Comparison of ENCODE assay signal across 14 mouse cellular contexts in the genomic region with DNA sequence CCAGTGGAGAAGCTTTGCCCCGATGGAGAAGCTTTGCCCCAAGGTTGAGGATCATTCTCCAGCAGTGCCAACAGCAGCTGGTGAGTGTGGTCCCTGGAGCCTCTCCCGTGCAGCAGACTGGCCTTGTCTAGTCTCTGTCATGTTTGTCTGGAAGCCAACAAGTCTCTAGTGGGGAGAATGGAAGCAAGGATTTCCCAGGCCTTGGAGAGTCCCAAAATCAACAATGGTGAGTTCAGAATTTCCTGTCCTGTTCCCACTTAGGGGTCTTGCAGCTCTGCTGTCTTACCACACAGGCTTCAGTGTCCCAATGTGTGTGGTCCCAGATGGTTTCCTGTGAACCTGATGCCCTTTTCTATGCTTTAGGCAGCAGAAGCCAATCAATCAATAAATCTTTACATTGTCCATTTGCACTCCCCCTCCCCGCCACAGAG. TPM values are rescaled to one million over a fixed set of nuclear protein-coding genes. Genes with fewer than 3 reads are reported as not detected.
DNase-seq lines count a peak whose midpoint lies in the region; ATAC-seq and TF ChIP-seq lines count a peak whose summit lies in the region.
"Had no signal": no experiment of that assay in that cellular context is flagged by ENCODE, and none has a peak within 500 bp of the region (broad histone marks: within the 10 kb centered on the region; RNA-seq: fewer than 3 reads in every experiment).

No protein-coding gene starts in this region.

- H3K9ac ChIP-seq in midbrain, postnatal 0 days (replicated peaks; ENCODE audit: low read length, poor library complexity, severe bottlenecking), result no peak overlapping the region
- H3K9ac ChIP-seq: hindbrain, embryonic 15.5 days; limb, embryonic 13.5 days; neural tube, embryonic 12.5 days had no signal

- H3K4me2 ChIP-seq in midbrain, postnatal 0 days (ENCODE audit: low read depth, low read length, poor library complexity, severe bottlenecking), result no peak overlapping the region
- H3K4me2 ChIP-seq: hindbrain, embryonic 15.5 days; limb, embryonic 13.5 days; neural tube, embryonic 12.5 days had no signal

- no peaks in the 10 kb centered on the region for H3K27me3 ChIP-seq in midbrain, postnatal 0 days (ENCODE audit: insufficient read depth, low read length)
- H3K27me3 ChIP-seq: hindbrain, embryonic 15.5 days; limb, embryonic 13.5 days; neural tube, embryonic 12.5 days had no signal

- DNase-seq in heart, adult 18-20 months, result peak; percentile 37 to 57
- DNase-seq in heart, postnatal 36 days, result no peak
- peak; percentile 5 for DNase-seq in left cerebral cortex, postnatal 4 days
- DNase-seq in left cerebral cortex, postnatal 36 days (ENCODE audit: low spot score in 2 of 2), result no peak
- DNase-seq in embryo, embryonic 10.5 days (ENCODE audit: low spot score), result peak; percentile 23
- peak; percentile 50 to 63 for DNase-seq in heart, postnatal 10 days
- no peak for DNase-seq in ovary, adult 18-20 months (ENCODE audit: low spot score)
- DNase-seq in midbrain, postnatal 0 days (ENCODE audit: low spot score), result no peak
- DNase-seq: cerebellum, adult 8-10 months; gastrocnemius, postnatal 36 days; midbrain, embryonic 14.5 days had no signal

- H3K9me3 ChIP-seq in midbrain, postnatal 0 days (ENCODE audit: low read length), result no peaks in the 10 kb centered on the region
- H3K9me3 ChIP-seq: hindbrain, embryonic 15.5 days; limb, embryonic 13.5 days; neural tube, embryonic 12.5 days had no signal

- H3K4me3 ChIP-seq in midbrain, postnatal 0 days (ENCODE audit: low read depth, low read length), result no peak overlapping the region
- H3K4me3 ChIP-seq: hindbrain, embryonic 15.5 days; limb, embryonic 13.5 days; neural tube, embryonic 12.5 days had no signal

- no peaks in the 10 kb centered on the region for H3K4me1 ChIP-seq in midbrain, postnatal 0 days (ENCODE audit: insufficient read depth, low read length)
- H3K4me1 ChIP-seq: hindbrain, embryonic 15.5 days; limb, embryonic 13.5 days; neural tube, embryonic 12.5 days had no signal

- no peak overlapping the region for H3K27ac ChIP-seq in midbrain, postnatal 0 days (ENCODE audit: low read depth, low read length)
- H3K27ac ChIP-seq: hindbrain, embryonic 15.5 days; limb, embryonic 13.5 days; neural tube, embryonic 12.5 days had no signal

- 56% methylated on average over 3 of the region's 3 CpGs for WGBS in midbrain, postnatal 0 days

- intact Hi-C loops in heart, postnatal 36 days (cut with DNase I), result loop anchor here (5.0 kb wide), 1 partner anchor 53 kb away; no protein-coding TSS in a partner anchor
- intact Hi-C loops in left cerebral cortex, postnatal 4 days (cut with DNase I), result no loop called here
- intact Hi-C loops in left cerebral cortex, postnatal 36 days (cut with DNase I), result no loop called here
- intact Hi-C loops in heart, postnatal 10 days (cut with DNase I), result loop anchor here (5.0 kb wide), 1 partner anchor 58 kb away; a partner anchor contains a TSS

- no peaks in the 10 kb centered on the region for H3K36me3 ChIP-seq in midbrain, postnatal 0 days (ENCODE audit: insufficient read depth, low read length)
- H3K36me3 ChIP-seq: hindbrain, embryonic 15.5 days; limb, embryonic 13.5 days; neural tube, embryonic 12.5 days had no signal

- ATAC-seq in midbrain, postnatal 0 days (ENCODE audit: low FRiP score), result no peak

- no peak for TF ChIP-seq CTCF in midbrain, postnatal 0 days (IDR thresholded peaks at IDR 0.05)

RNA-seq across cellular contexts. Expression of a gene that starts 56.6 kb away (rescaled TPM):
- 1 to 10 TPM; 9.3 to 9.7 TPM for total RNA-seq in heart, adult 18-20 months (2021)
- 10 to 100 TPM; 11.7 to 12.0 TPM for total RNA-seq in heart, postnatal 36 days (2021)
- 10 to 100 TPM; 91.3 to 97.7 TPM for total RNA-seq in left cerebral cortex, postnatal 4 days (2021)
- total RNA-seq in left cerebral cortex, postnatal 36 days (2021), result 10 to 100 TPM; 91.3 to 93.9 TPM
- 10 to 100 TPM; 20.2 to 24.0 TPM for total RNA-seq in heart, postnatal 10 days (2021)
- total RNA-seq in midbrain, postnatal 0 days (2014; rRNA removed), result 50.4 and 51.4 TPM in 2 replicates
- 22.9 and 25.6 TPM in 2 replicates for polyA plus RNA-seq in midbrain, postnatal 0 days (2015; fragmentation: Nextera tagmentation; extraction: Ambion mirVana)

Comparison
In these comparisons a context has a peak if more than half of its experiments do, and no peak if none do; other contexts are left out.
1. DNase-seq: peak in heart, adult 18-20 months (2 of 2), left cerebral cortex, postnatal 4 days (single experiment), embryo, embryonic 10.5 days (single experiment) and heart, postnatal 10 days (2 of 2); none in heart, postnatal 36 days (0 of 2), left cerebral cortex, postnatal 36 days (0 of 2), ovary, adult 18-20 months (single experiment) and midbrain, postnatal 0 days (single experiment).
2. intact Hi-C loops: an anchor here in heart, postnatal 36 days (5.0 kb wide) and heart, postnatal 10 days (5.0 kb wide); none called in left cerebral cortex, postnatal 4 days and left cerebral cortex, postnatal 36 days.